Mouse (Mus musculus): ENCODE measurements around the gene Hmg20a. TPM values are rescaled to one million over a fixed set of nuclear protein-coding genes. Genes with fewer than 3 reads are reported as not detected.

Gene Hmg20a
- polyA plus RNA-seq, 1 experiment from 2014 or later, result 52.2 TPM

- Histone ChIP-seq H3K27me3 (replicated peaks; ENCODE audit: control insufficient read depth, insufficient read depth, low read length) (no peaks in the 10 kb centered on the region), H3K9ac (ENCODE audit: low read length) (no peak overlapping the region), H3K4me2 (ENCODE audit: low read length) (no peak overlapping the region), H3K36me3 (ENCODE audit: control insufficient read depth, insufficient read depth, low read length) (no peaks in the 10 kb centered on the region), H3K4me1 (replicated peaks; ENCODE audit: control insufficient read depth, insufficient read depth, low read length) (no peaks in the 10 kb centered on the region), H3K27ac (ENCODE audit: low read depth) (no peak overlapping the region), H3K4me3 (ENCODE audit: low read depth, low read length) (no peak overlapping the region), H3K9me3 (ENCODE audit: control insufficient read depth, low read length) (no peaks in the 10 kb centered on the region)
- no peak for DNase-seq (ENCODE audit: low spot score)
- 80% methylated on average over 5 of the region's 5 CpGs for WGBS
- ATAC-seq (replicated peaks; ENCODE audit: low FRiP score, low TSS enrichment, low read depth), result no peak
Observed at GRCm38 (mm10) chr9:56515110-56515509, 96.7 kb downstream of the Hmg20a start.

DNA sequence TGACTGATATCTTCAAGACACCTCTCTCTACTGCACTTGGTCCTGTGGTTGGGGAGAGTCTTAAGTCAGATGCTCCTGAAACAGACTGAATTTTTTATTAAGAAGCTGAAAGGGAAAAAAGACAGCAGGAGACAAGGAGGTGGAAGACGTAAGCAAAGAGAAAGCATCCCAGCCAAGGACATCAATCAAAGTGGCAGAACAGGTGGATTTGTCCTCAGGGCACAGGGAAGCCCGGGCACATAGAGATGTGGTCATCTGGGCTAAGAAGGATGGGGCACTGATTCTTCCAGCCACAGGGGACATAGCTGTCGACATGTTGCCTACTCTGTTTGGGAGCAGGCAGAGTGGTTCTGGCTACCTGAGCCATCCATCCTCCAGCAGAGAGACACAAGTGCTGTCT is 97.8 kb downstream of the Hmg20a start:
- H3K27ac ChIP-seq (ENCODE audit: low read depth), result no peak overlapping the region
- WGBS, result 54% methylated on average over 3 of the region's 3 CpGs
- H3K9ac ChIP-seq (ENCODE audit: low read length), result no peak overlapping the region
- no peaks in the 10 kb centered on the region for H3K4me1 ChIP-seq (replicated peaks; ENCODE audit: control insufficient read depth, insufficient read depth, low read length)
- no peak overlapping the region for H3K4me2 ChIP-seq (ENCODE audit: low read length)
- no peaks in the 10 kb centered on the region for H3K36me3 ChIP-seq (ENCODE audit: control insufficient read depth, insufficient read depth, low read length)
- H3K4me3 ChIP-seq (ENCODE audit: low read depth, low read length), result no peak overlapping the region
- DNase-seq (ENCODE audit: low spot score), result no peak
- H3K9me3 ChIP-seq (ENCODE audit: control insufficient read depth, low read length), result no peaks in the 10 kb centered on the region
- no peaks in the 10 kb centered on the region for H3K27me3 ChIP-seq (replicated peaks; ENCODE audit: control insufficient read depth, insufficient read depth, low read length)
- no peak for ATAC-seq (replicated peaks; ENCODE audit: low FRiP score, low TSS enrichment, low read depth)

DNA sequence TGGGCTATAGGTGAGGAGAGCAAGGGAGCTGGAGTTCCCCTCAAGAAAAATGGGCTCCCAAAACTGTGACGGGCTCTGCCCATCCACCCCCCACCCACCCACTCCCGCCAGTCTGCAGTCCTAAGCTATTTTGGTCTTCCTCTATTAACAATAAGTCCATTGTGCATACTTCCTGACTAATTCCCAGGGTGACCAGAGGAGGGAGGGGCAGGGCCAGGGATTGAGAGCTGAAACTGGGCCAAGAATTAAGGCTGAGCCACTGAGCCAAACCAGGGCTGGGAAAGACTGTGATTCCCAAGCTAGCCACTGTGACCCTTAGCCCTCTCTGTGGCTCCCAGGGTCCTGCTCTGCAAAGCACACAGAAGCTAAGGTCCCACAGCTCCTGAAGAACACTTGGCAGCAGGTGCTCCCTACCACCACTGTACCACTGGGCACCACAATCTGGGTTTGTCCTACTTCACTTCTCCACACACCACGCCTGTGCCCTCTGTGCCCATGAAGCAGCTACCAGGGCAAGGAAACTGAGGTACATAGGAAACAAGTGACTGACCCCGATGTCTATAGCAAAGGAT is 98.4 kb downstream of the Hmg20a start:
- 61% methylated on average over 4 of the region's 4 CpGs for WGBS
- no peak overlapping the region for H3K4me2 ChIP-seq (ENCODE audit: low read length)
- no peaks in the 10 kb centered on the region for H3K27me3 ChIP-seq (replicated peaks; ENCODE audit: control insufficient read depth, insufficient read depth, low read length)
- ATAC-seq (replicated peaks; ENCODE audit: low FRiP score, low TSS enrichment, low read depth) (peak; percentile 55), DNase-seq (ENCODE audit: low spot score) (no peak)
- H3K4me1 ChIP-seq (replicated peaks; ENCODE audit: control insufficient read depth, insufficient read depth, low read length), result no peaks in the 10 kb centered on the region
- no peak overlapping the region for H3K27ac ChIP-seq (ENCODE audit: low read depth)
- H3K4me3 ChIP-seq (ENCODE audit: low read depth, low read length), result no peak overlapping the region
- H3K9ac ChIP-seq (ENCODE audit: low read length), result no peak overlapping the region
- no peaks in the 10 kb centered on the region for H3K9me3 ChIP-seq (ENCODE audit: control insufficient read depth, low read length)
- H3K36me3 ChIP-seq (ENCODE audit: control insufficient read depth, insufficient read depth, low read length), result no peaks in the 10 kb centered on the region

DNA sequence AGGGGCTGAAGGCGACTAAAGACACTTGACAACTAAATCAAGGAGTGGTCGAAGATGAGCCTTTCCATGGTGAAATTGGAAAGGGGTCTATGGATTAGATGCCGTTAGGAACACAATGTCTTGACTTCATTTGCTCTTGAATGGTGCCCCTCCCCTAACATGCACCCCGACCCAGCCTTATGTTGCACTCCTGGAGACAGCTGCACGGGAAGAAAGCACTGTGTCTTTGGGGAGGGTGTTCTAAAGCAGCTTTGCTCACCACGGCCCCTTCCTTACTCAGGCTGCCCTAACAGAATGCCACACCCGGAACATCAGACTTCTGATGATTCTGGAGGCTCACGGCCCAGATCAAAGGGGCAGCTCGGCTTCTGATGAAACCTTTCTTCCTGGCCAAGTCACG is 103.9 kb downstream of the Hmg20a start:
- no peaks in the 10 kb centered on the region for H3K9me3 ChIP-seq (ENCODE audit: control insufficient read depth, low read length)
- ATAC-seq (replicated peaks; ENCODE audit: low FRiP score, low TSS enrichment, low read depth) (no peak), DNase-seq (ENCODE audit: low spot score) (no peak)
- H3K36me3 ChIP-seq (ENCODE audit: control insufficient read depth, insufficient read depth, low read length), result no peaks in the 10 kb centered on the region
- H3K4me1 ChIP-seq (replicated peaks; ENCODE audit: control insufficient read depth, insufficient read depth, low read length), result no peaks in the 10 kb centered on the region
- no peak overlapping the region for H3K4me3 ChIP-seq (ENCODE audit: low read depth, low read length)
- WGBS, result 65% methylated on average over 10 of the region's 10 CpGs
- no peak overlapping the region for H3K9ac ChIP-seq (ENCODE audit: low read length)
- H3K27ac ChIP-seq (ENCODE audit: low read depth), result no peak overlapping the region
- no peaks in the 10 kb centered on the region for H3K27me3 ChIP-seq (replicated peaks; ENCODE audit: control insufficient read depth, insufficient read depth, low read length)
- H3K4me2 ChIP-seq (ENCODE audit: low read length), result no peak overlapping the region

GRCm38 (mm10) chr9:56527951-56528350 is 109.5 kb downstream of the Hmg20a start:
- H3K27me3 ChIP-seq (replicated peaks; ENCODE audit: control insufficient read depth, insufficient read depth, low read length), result no peaks in the 10 kb centered on the region
- ATAC-seq (replicated peaks; ENCODE audit: low FRiP score, low TSS enrichment, low read depth) (no peak), DNase-seq (ENCODE audit: low spot score) (no peak)
- no peak overlapping the region for H3K4me2 ChIP-seq (ENCODE audit: low read length)
- no peaks in the 10 kb centered on the region for H3K4me1 ChIP-seq (replicated peaks; ENCODE audit: control insufficient read depth, insufficient read depth, low read length)
- 73% methylated on average over 4 of the region's 4 CpGs for WGBS
- H3K27ac ChIP-seq (ENCODE audit: low read depth), result no peak overlapping the region
- H3K4me3 ChIP-seq (ENCODE audit: low read depth, low read length), result no peak overlapping the region
- H3K9ac ChIP-seq (ENCODE audit: low read length), result no peak overlapping the region
- H3K36me3 ChIP-seq (ENCODE audit: control insufficient read depth, insufficient read depth, low read length), result no peaks in the 10 kb centered on the region
- no peaks in the 10 kb centered on the region for H3K9me3 ChIP-seq (ENCODE audit: control insufficient read depth, low read length)

GRCm38 (mm10) chr9:56531991-56532390 is 113.6 kb downstream of the Hmg20a start:
- H3K36me3 ChIP-seq (ENCODE audit: control insufficient read depth, insufficient read depth, low read length), result no peaks in the 10 kb centered on the region
- no peak overlapping the region for H3K9ac ChIP-seq (ENCODE audit: low read length)
- no peak for ATAC-seq (replicated peaks; ENCODE audit: low FRiP score, low TSS enrichment, low read depth)
- H3K27ac ChIP-seq (ENCODE audit: low read depth), result no peak overlapping the region
- H3K4me1 ChIP-seq (replicated peaks; ENCODE audit: control insufficient read depth, insufficient read depth, low read length), result 0 out of 2 replicates have a peak, but pooled peaks cover 2% of the 10 kb centered on the region
- DNase-seq (ENCODE audit: low spot score), result no peak
- H3K27me3 ChIP-seq (replicated peaks; ENCODE audit: control insufficient read depth, insufficient read depth, low read length), result no peaks in the 10 kb centered on the region
- H3K9me3 ChIP-seq (ENCODE audit: control insufficient read depth, low read length), result no peaks in the 10 kb centered on the region
- no peak overlapping the region for H3K4me2 ChIP-seq (ENCODE audit: low read length)
- H3K4me3 ChIP-seq (ENCODE audit: low read depth, low read length), result no peak overlapping the region

GRCm38 (mm10) chr9:56533916-56534315 is 115.5 kb downstream of the Hmg20a start:
- H3K36me3 ChIP-seq (ENCODE audit: control insufficient read depth, insufficient read depth, low read length), result no peaks in the 10 kb centered on the region
- H3K9me3 ChIP-seq (ENCODE audit: control insufficient read depth, low read length), result no peaks in the 10 kb centered on the region
- no peak overlapping the region for H3K4me3 ChIP-seq (ENCODE audit: low read depth, low read length)
- no peak for ATAC-seq (replicated peaks; ENCODE audit: low FRiP score, low TSS enrichment, low read depth)
- H3K9ac ChIP-seq (ENCODE audit: low read length), result no peak overlapping the region
- H3K27me3 ChIP-seq (replicated peaks; ENCODE audit: control insufficient read depth, insufficient read depth, low read length), result no peaks in the 10 kb centered on the region
- 80% methylated on average over 9 of the region's 9 CpGs for WGBS
- no peak overlapping the region for H3K4me2 ChIP-seq (ENCODE audit: low read length)
- peak overlapping the region; percentile 27; the same call in 1 of the 2 replicates for H3K27ac ChIP-seq (ENCODE audit: low read depth)
- 0 out of 2 replicates have a peak, but pooled peaks cover 2% of the 10 kb centered on the region for H3K4me1 ChIP-seq (replicated peaks; ENCODE audit: control insufficient read depth, insufficient read depth, low read length)
- DNase-seq (ENCODE audit: low spot score), result no peak

DNA sequence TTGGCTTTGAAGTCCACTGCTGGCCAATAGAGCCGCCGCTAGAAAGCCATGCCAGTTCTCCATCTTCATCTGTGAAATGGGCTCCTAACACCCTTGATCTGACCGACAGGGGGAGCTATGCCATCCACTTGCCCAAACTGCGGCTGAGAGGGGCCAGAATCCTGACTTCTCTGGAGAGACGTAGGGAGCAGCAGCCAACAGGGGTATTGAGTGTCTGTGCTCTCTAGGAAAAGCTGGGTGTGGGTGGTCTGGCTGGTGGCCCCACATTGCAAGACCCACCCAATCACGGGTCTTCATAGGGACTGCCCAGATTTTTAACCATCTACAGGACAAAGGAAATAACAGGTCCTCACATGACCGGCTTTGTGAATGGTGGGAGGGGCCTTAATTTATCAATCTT is 116.3 kb downstream of the Hmg20a start:
- 50% methylated on average over 7 of the region's 7 CpGs for WGBS
- H3K4me2 ChIP-seq (ENCODE audit: low read length), result no peak overlapping the region
- peaks cover 2% of the 10 kb centered on the region; the same call in 1 of the 2 replicates for H3K4me1 ChIP-seq (replicated peaks; ENCODE audit: control insufficient read depth, insufficient read depth, low read length)
- no peak for DNase-seq (ENCODE audit: low spot score)
- H3K4me3 ChIP-seq (ENCODE audit: low read depth, low read length), result no peak overlapping the region
- no peaks in the 10 kb centered on the region for H3K36me3 ChIP-seq (ENCODE audit: control insufficient read depth, insufficient read depth, low read length)
- H3K27ac ChIP-seq (ENCODE audit: low read depth), result no peak overlapping the region
- no peak for ATAC-seq (replicated peaks; ENCODE audit: low FRiP score, low TSS enrichment, low read depth)
- H3K9me3 ChIP-seq (ENCODE audit: control insufficient read depth, low read length), result no peaks in the 10 kb centered on the region
- H3K9ac ChIP-seq (ENCODE audit: low read length), result no peak overlapping the region
- no peaks in the 10 kb centered on the region for H3K27me3 ChIP-seq (replicated peaks; ENCODE audit: control insufficient read depth, insufficient read depth, low read length)

- Histone ChIP-seq H3K36me3 (ENCODE audit: control insufficient read depth, insufficient read depth, low read length) (no peaks in the 10 kb centered on the region), H3K9ac (ENCODE audit: low read length) (no peak overlapping the region), H3K4me3 (ENCODE audit: low read depth, low read length) (no peak overlapping the region), H3K4me2 (ENCODE audit: low read length) (no peak overlapping the region), H3K27me3 (replicated peaks; ENCODE audit: control insufficient read depth, insufficient read depth, low read length) (no peaks in the 10 kb centered on the region), H3K27ac (ENCODE audit: low read depth) (no peak overlapping the region), H3K9me3 (ENCODE audit: control insufficient read depth, low read length) (no peaks in the 10 kb centered on the region), H3K4me1 (replicated peaks; ENCODE audit: control insufficient read depth, insufficient read depth, low read length) (peaks cover 5% of the 10 kb centered on the region; the same call in 1 of the 2 replicates)
- WGBS, result 22% methylated on average over 11 of the region's 11 CpGs
- DNase-seq (ENCODE audit: low spot score) (no peak), ATAC-seq (replicated peaks; ENCODE audit: low FRiP score, low TSS enrichment, low read depth) (no peak)
Observed at GRCm38 (mm10) chr9:56535361-56535760, 117.0 kb downstream of the Hmg20a start.
